Mouse (Mus musculus) limb, embryonic 10.5 days (tissue): ENCODE data around the gene Mgll. TPM values are rescaled to one million over a fixed set of nuclear protein-coding genes. Genes with fewer than 3 reads are reported as not detected.
A peak's percentile ranks its signal among the peaks of the same experiment; 100 is the strongest.

Experiments
- DNase-seq: peaks from one replicate; pipeline ENCODE4 v3.0.0-alpha.2; 2017; ENCODE audit warnings: low spot score
- H3K27ac ChIP-seq: fragments of 300-500 bp; sonication (generic); 2 replicates; pipeline ENCODE4 v1.5.1; 2016; ENCODE audit warnings: mild to moderate bottlenecking
- H3K27me3 ChIP-seq: fragments of 300-500 bp; sonication (generic); 2 replicates; pipeline ENCODE4 v1.6.1; 2016; ENCODE audit warnings: low read depth, mild to moderate bottlenecking; ENCODE audit not compliant: poor library complexity, severe bottlenecking
- H3K36me3 ChIP-seq: fragments of 300-500 bp; sonication (generic); 2 replicates; pipeline ENCODE4 v1.6.1; 2016; ENCODE audit warnings: mild to moderate bottlenecking, moderate library complexity
- H3K4me1 ChIP-seq: fragments of 300-500 bp; sonication (generic); 2 replicates; pipeline ENCODE4 v1.6.1; 2016
- H3K4me3 ChIP-seq: fragments of 300-500 bp; sonication (generic); 2 replicates; pipeline ENCODE4 v1.5.1; 2016; ENCODE audit warnings: mild to moderate bottlenecking, moderate library complexity
- H3K9me3 ChIP-seq: fragments of 300-500 bp; sonication (generic); replicated peaks from 2 replicates; pipeline ENCODE4 v1.6.1; 2016; ENCODE audit warnings: mild to moderate bottlenecking
- WGBS: fragments of 180-500 bp; shearing (Covaris S2); methylation state at CpG from one replicate; pipeline ENCODE4 v1.1.7; 2016; 5-methylcytosine and 5-hydroxymethylcytosine counted together
- polyA plus RNA-seq: library from polyadenylated mRNA; unstranded; fragments of >200 nt; fragmentation: Nextera tagmentation; extraction: Ambion mirVana; gene quantifications from 2 replicates; pipeline ENCODE4 v1.2.1, GENCODE M21; 2016

The Mgll gene
- polyA plus RNA-seq, 1 experiment from 2014 or later, result 3.3 TPM

DNA sequence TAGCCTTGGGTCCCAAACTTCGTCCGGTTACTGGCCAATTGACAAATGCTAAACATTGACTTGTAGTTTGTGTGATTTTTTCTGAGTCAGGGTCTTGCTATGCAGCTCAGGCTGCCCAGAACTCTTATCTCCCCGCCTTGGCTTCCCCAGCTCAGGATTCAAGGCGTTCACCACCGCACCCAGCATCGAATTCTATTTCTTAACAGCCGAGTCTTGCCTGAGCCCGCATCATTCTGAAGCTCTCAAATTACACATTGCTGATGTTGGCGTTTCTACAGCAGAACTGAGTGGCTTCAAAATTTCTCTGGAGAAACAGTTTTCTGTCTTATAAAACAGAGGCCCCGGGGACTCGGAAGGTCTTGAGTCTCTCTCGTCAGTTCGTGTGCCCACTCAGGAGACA is 47.8 kb downstream of the Mgll start:
- Histone ChIP-seq H3K36me3 (no peaks in the 10 kb centered on the region), H3K4me3 (no peak overlapping the region), H3K27ac (0 out of 2 replicates have a peak overlapping the region, but pooled peaks have one; percentile 27), H3K9me3 (no peaks in the 10 kb centered on the region), H3K4me1 (peaks cover 18% of the 10 kb centered on the region), H3K27me3 (no peaks in the 10 kb centered on the region)
- WGBS, result 85% methylated on average over 13 of the region's 13 CpGs
- no peak for DNase-seq

- 82% methylated on average over 9 of the region's 9 CpGs for WGBS
- Histone ChIP-seq H3K27me3 (no peaks in the 10 kb centered on the region), H3K9me3 (no peaks in the 10 kb centered on the region), H3K27ac (no peak overlapping the region), H3K4me3 (no peak overlapping the region), H3K36me3 (no peaks in the 10 kb centered on the region), H3K4me1 (peaks cover 33% of the 10 kb centered on the region)
- no peak for DNase-seq
These were observed 49.8 kb downstream of the Mgll start for GRCm38 (mm10) chr6:88774055-88774454.

DNA sequence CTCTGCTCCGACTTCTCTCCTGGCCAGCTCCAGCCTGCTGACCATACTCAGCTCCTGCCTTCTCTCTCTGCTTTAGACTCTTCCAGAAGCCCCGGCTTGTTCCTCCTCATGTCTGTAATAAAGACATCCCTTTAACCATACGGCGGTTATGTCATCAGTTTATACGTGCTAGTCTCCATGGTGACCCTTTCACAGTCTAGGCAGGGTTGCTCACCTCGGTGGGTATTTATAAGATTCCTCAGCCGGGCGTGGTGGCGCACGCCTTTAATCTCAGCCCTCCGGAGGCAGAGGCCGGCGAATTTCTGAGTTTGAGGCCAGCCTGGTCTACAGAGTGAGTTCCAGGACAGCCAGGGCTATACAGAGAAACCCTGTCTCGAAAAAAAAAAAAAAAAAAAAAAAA is 51.1 kb downstream of the Mgll start:
- no peak for DNase-seq
- WGBS, result 84% methylated on average over 13 of the region's 14 CpGs
- no peak overlapping the region for H3K4me3 ChIP-seq
- no peaks in the 10 kb centered on the region for H3K36me3 ChIP-seq
- H3K4me1 ChIP-seq, result peaks cover 33% of the 10 kb centered on the region
- H3K9me3 ChIP-seq, result no peaks in the 10 kb centered on the region
- no peaks in the 10 kb centered on the region for H3K27me3 ChIP-seq
- no peak overlapping the region for H3K27ac ChIP-seq

DNA sequence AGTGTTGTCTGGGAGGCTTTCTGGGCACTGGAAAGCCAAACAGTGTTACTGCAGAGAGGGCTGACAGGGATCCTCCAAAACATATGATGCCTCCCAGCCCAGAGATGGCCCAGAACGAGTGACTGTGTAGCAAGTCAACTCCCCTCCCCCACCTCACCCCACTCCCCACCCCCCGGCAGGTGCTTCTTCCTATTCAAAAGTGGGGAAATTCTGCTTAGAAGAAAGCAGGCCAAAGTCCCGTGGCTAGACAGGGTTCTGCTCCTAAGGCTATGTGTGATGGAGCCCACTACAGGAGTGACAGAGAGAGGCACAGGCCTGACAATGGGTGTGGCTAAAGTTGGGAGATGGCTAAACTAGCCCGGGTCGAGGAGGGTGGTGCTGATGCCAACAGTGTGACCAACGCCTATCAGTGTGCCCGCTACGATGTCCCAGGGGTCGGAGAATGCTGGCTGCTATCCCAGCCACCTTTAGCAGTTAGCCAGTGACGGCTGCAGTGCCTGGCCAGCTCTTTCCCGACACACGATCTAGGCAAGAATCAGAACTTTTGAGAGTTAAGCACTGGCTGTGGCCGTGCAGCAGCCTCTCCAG is 52.2 kb downstream of the Mgll start:
- 74% methylated on average over 13 of the region's 13 CpGs for WGBS
- Histone ChIP-seq H3K27ac (peak overlapping the region; percentile 7; the same call in 1 of the 2 replicates), H3K36me3 (no peaks in the 10 kb centered on the region), H3K4me1 (peaks cover 35% of the 10 kb centered on the region), H3K4me3 (no peak overlapping the region), H3K27me3 (no peaks in the 10 kb centered on the region), H3K9me3 (no peaks in the 10 kb centered on the region)
- DNase-seq, result no peak

DNA sequence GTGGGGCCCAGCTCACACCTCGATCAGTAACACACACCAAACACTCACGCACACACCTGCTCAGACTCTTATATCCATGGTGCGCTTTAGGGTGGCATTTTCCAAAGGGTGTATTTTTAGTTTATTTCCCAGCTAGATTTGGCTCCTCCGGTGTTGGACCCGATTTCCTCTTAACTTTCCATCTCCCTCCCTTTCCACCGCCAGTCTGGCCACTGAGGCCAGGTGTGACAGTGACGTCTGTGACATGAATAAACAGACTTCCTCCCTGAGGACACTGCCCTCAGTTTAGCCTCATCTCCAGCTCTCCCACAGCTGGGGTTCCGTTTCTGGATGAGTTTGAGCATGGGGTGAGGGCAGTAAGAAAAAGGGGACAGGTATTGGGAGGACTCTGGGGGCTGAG is 52.8 kb downstream of the Mgll start:
- Histone ChIP-seq H3K36me3 (no peaks in the 10 kb centered on the region), H3K4me3 (no peak overlapping the region), H3K4me1 (peaks cover 32% of the 10 kb centered on the region), H3K9me3 (no peaks in the 10 kb centered on the region), H3K27me3 (peaks cover 4% of the 10 kb centered on the region; the same call in 1 of the 2 replicates), H3K27ac (peak overlapping the region; percentile 4; the same call in 1 of the 2 replicates)
- WGBS, result 76% methylated on average over 8 of the region's 8 CpGs
- no peak for DNase-seq

DNA sequence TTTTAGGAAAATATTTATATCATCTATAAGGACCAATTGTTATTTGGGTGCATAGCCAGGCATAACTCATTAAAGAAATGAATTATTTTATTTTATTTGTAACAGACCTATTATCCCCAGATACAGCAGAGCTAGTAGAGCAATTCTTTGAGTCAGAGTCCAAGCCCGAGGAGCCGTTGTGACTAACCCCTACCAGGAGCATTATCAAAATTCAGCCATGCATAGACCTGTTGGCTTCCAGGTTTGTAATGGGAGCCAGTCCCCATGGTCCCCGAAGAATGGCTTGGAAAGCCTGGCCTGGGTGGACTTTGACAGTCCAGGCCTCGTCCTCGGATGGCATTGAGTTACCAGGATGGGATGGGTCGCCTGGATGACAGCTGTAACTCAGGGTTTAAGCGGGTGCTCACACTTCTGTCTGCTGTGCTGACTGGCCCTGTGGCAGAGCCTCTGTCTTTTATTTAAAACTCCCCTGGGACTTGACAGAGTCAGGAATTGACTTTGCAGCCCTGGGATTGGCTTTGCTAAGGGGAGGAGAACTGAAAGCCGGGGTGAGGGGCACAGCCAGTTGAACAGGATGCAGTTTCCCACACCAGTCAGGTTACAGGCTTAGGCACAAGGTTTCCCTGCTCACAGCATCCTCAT is 54.0 kb downstream of the Mgll start:
- WGBS, result 62% methylated on average over 8 of the region's 8 CpGs
- H3K27ac ChIP-seq, result no peak overlapping the region

GRCm38 (mm10) chr6:88779755-88780154 is 55.5 kb downstream of the Mgll start:
- Histone ChIP-seq H3K9me3 (no peaks in the 10 kb centered on the region), H3K4me1 (peaks cover 32% of the 10 kb centered on the region), H3K27ac (no peak overlapping the region), H3K27me3 (peaks cover 8% of the 10 kb centered on the region; the same call in 1 of the 2 replicates), H3K36me3 (no peaks in the 10 kb centered on the region), H3K4me3 (no peak overlapping the region)
- WGBS, result 90% methylated on average over 5 of the region's 5 CpGs
- no peak for DNase-seq

More for the DNA sequence above, 54.0 kb downstream of the Mgll start:
- Histone ChIP-seq H3K4me1 (peaks cover 26% of the 10 kb centered on the region), H3K4me3 (no peak overlapping the region), H3K27me3 (peaks cover 8% of the 10 kb centered on the region; the same call in 1 of the 2 replicates), H3K36me3 (no peaks in the 10 kb centered on the region), H3K9me3 (no peaks in the 10 kb centered on the region)
- DNase-seq, result no peak

DNA sequence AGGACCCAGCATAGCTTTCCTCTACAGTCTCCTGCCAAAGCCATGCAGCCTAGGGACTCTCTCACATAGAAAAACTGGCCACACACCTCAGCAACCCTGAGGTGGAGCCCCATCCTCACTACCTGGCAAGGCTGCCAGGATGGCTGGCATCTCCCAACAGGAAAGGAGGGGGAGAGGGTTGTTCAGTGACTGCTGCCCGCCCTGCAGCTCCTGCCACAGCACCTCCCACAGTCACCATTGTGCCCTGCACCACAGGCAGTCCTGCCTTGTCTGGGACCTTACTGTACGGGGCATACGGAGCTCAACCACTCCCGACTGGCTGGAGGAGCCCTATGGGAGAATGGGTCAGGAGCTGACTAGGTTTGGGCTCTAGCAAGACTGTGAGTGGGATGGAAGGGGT is 57.7 kb downstream of the Mgll start:
- Histone ChIP-seq H3K27ac (0 out of 2 replicates have a peak overlapping the region, but pooled peaks have one; percentile 30), H3K4me3 (no peak overlapping the region), H3K9me3 (no peaks in the 10 kb centered on the region), H3K27me3 (peaks cover 8% of the 10 kb centered on the region; the same call in 1 of the 2 replicates), H3K36me3 (no peaks in the 10 kb centered on the region), H3K4me1 (peaks cover 45% of the 10 kb centered on the region)
- no peak for DNase-seq
- 59% methylated on average over 4 of the region's 4 CpGs for WGBS

GRCm38 (mm10) chr6:88782981-88783397 is 58.8 kb downstream of the Mgll start:
- H3K9me3 ChIP-seq, result no peaks in the 10 kb centered on the region
- no peak overlapping the region for H3K4me3 ChIP-seq
- 29% methylated on average over 4 of the region's 4 CpGs for WGBS
- peaks cover 8% of the 10 kb centered on the region for H3K27me3 ChIP-seq
- peaks cover 44% of the 10 kb centered on the region for H3K4me1 ChIP-seq
- H3K36me3 ChIP-seq, result no peaks in the 10 kb centered on the region
- DNase-seq, result no peak
- H3K27ac ChIP-seq, result no peak overlapping the region

DNA sequence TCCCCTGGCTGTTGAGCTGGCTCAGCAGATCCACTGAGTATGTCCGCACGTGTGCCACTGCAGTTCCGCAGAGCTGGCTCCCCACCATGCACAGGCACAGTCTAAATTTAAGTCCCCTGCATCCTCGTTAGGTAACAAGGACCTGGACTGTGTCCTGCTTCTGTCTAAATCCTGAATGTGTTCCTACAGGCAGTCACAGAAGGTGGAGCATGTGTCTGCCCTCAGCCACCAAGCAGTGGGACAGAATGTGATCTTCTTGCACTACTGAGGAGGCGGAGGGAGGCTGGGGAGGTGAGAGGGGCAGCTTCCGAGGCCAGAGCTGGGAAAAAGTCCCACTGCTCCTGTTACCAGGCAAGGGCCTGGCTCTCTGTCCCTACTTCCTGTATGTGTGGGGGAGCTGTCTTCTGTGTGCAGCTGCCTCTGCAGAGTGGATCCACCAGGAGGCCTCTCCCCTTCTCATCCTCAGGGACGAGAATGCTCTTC is 60.5 kb downstream of the Mgll start:
- H3K4me3 ChIP-seq, result no peak overlapping the region
- peak overlapping the region; percentile 51 for H3K27ac ChIP-seq
- peaks cover 44% of the 10 kb centered on the region for H3K4me1 ChIP-seq
- H3K27me3 ChIP-seq, result peaks cover 8% of the 10 kb centered on the region
- no peaks in the 10 kb centered on the region for H3K36me3 ChIP-seq
- H3K9me3 ChIP-seq, result no peaks in the 10 kb centered on the region
- no peak for DNase-seq
- WGBS, result 63% methylated on average over 7 of the region's 7 CpGs

DNA sequence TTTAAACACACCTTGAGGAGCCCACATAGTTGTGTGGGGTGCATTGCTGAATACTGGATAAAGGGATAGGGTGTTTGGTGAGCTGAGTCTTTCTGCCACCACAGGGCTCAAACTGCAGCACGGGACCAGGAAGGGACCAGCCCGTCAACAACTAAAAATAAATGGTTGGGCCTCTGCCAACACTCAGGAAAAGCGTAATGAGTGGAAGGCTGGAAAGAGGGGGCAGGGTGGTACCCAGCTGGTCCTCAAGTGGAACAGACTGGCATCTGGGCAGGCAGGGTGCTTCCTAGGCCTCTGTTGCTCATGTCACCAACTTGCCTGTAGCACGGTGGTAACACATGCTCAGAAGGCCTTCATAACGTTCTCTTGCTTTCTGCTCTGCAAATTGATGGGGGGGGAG is 61.1 kb downstream of the Mgll start:
- Histone ChIP-seq H3K4me1 (peaks cover 43% of the 10 kb centered on the region), H3K27ac (peak overlapping the region; percentile 51; the same call in 1 of the 2 replicates), H3K9me3 (no peaks in the 10 kb centered on the region), H3K36me3 (no peaks in the 10 kb centered on the region), H3K27me3 (peaks cover 8% of the 10 kb centered on the region), H3K4me3 (no peak overlapping the region)
- 77% methylated on average over 5 of the region's 5 CpGs for WGBS
- DNase-seq, result no peak

DNA sequence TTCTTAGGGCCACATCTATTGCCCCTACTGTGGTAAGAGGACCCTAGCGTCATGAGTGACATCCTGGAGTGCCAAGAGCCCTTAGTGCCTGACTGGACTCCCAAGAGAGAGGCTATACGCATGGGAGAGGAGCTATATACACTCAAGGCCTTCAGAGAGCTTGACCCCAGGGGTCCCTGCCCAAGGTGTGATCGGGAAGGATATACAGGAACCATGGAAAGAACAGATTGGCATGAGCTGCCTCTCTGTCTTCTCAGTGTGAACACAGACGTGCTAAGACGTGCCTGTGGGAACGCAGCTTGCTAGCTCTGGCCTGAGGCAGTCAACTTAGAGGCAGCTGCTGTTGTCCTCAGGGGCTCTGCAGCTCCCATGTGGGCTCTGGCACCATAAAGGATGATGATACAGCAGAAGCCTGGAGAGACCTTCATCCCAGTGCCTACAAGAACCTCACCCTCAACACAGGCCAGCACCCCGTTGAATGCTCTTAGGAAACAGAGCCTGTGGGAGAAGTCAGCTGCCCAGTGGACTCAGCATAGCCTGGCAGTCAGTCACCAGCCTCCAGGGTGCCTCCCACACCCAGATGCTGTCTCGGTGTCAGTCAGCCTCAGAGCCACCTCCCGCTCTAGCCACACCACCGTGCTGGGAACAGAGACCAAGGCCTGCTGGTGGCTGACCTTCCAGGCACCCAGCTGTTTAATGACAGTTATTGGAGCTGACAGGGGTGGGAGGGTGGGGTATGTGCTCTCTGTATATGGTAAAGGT is 61.8 kb downstream of the Mgll start:
- H3K27me3 ChIP-seq, result peaks cover 8% of the 10 kb centered on the region
- 63% methylated on average over 10 of the region's 10 CpGs for WGBS
- no peak overlapping the region for H3K4me3 ChIP-seq
- peak overlapping the region; percentile 51; the same call in 1 of the 2 replicates for H3K27ac ChIP-seq
- no peaks in the 10 kb centered on the region for H3K36me3 ChIP-seq
- DNase-seq, result no peak
- H3K9me3 ChIP-seq, result no peaks in the 10 kb centered on the region
- peaks cover 42% of the 10 kb centered on the region for H3K4me1 ChIP-seq
